Mouse (Mus musculus): ENCODE results near the gene Cnksr3. TPM values are rescaled to one million over a fixed set of nuclear protein-coding genes. Genes with fewer than 3 reads are reported as not detected.

The Cnksr3 gene
- polyA plus RNA-seq, 1 experiment: 11.4 TPM

GRCm38 (mm10) chr10:7135751-7136150, 76.3 kb downstream of the Cnksr3 start:
- TF ChIP-seq MYOD1 (IDR thresholded peaks at IDR 0.05; ENCODE audit: control insufficient read depth in 1 of 3, insufficient read length in 2 of 3, low read depth in 2 of 3) (no peak), REST (IDR thresholded peaks at IDR 0.05; ENCODE audit: insufficient read depth, insufficient read length) (no peak), POLR2A (IDR thresholded peaks at IDR 0.05; ENCODE audit: insufficient read length, low read depth) (no peak), POLR2AphosphoS2 (IDR thresholded peaks at IDR 0.05; ENCODE audit: insufficient read length, low read depth) (no peak), E2F4 (IDR thresholded peaks at IDR 0.05; ENCODE audit: insufficient read depth) (no peak), MYOG (IDR thresholded peaks at IDR 0.05; ENCODE audit: control insufficient read depth in 1 of 3, insufficient read depth in 1 of 3, insufficient read length in 2 of 3, low read depth in 2 of 3) (no peak), MAX (IDR thresholded peaks at IDR 0.05; ENCODE audit: low read depth) (no peak), TCF12 (IDR thresholded peaks at IDR 0.05; ENCODE audit: insufficient read depth, poor library complexity, severe bottlenecking) (no peak), USF1 (IDR thresholded peaks at IDR 0.05; ENCODE audit: low read depth) (no peak)
- H3K27me3 ChIP-seq (ENCODE audit: control insufficient read depth, insufficient read depth, insufficient read length): no peaks in the 10 kb centered on the region
- H3K4me3 ChIP-seq: no peak overlapping the region
- H3K4me2 ChIP-seq (ENCODE audit: low read depth): no peak overlapping the region
- H3K36me3 ChIP-seq (ENCODE audit: control insufficient read depth, insufficient read depth): peaks cover 14% of the 10 kb centered on the region
- no peaks in the 10 kb centered on the region for H3K79me2 ChIP-seq (ENCODE audit: control insufficient read depth, insufficient read depth)
- no peak overlapping the region for H3ac ChIP-seq (ENCODE audit: control insufficient read depth, insufficient read length)

GRCm38 (mm10) chr10:7133005-7133404, 79.0 kb downstream of the Cnksr3 start:
- no peaks in the 10 kb centered on the region for H3K27me3 ChIP-seq (ENCODE audit: control insufficient read depth, insufficient read depth, insufficient read length)
- no peak overlapping the region for H3ac ChIP-seq (ENCODE audit: control insufficient read depth, insufficient read length)
- TF ChIP-seq SRF (IDR thresholded peaks at IDR 0.05; ENCODE audit: control insufficient read depth, insufficient read length, low read depth) (no peak), E2F4 (IDR thresholded peaks at IDR 0.05; ENCODE audit: insufficient read depth) (no peak), MAX (IDR thresholded peaks at IDR 0.05; ENCODE audit: low read depth) (no peak), POLR2AphosphoS2 (IDR thresholded peaks at IDR 0.05; ENCODE audit: insufficient read length, low read depth) (no peak), TCF3 (IDR thresholded peaks at IDR 0.05; ENCODE audit: insufficient read length, low read depth) (peak; percentile 46), TCF12 (IDR thresholded peaks at IDR 0.05; ENCODE audit: insufficient read depth, poor library complexity, severe bottlenecking) (no peak), MYOD1 (IDR thresholded peaks at IDR 0.05; ENCODE audit: control insufficient read depth in 1 of 3, insufficient read length in 2 of 3, low read depth in 2 of 3) (peak in 2 of 3 experiments; percentile 41 to 52), REST (IDR thresholded peaks at IDR 0.05; ENCODE audit: insufficient read depth, insufficient read length) (no peak), POLR2A (IDR thresholded peaks at IDR 0.05; ENCODE audit: insufficient read length, low read depth) (no peak), CEBPB (IDR thresholded peaks at IDR 0.05; ENCODE audit: insufficient read depth, poor library complexity, severe bottlenecking) (no peak), USF1 (IDR thresholded peaks at IDR 0.05; ENCODE audit: low read depth) (no peak), MYOG (IDR thresholded peaks at IDR 0.05; ENCODE audit: control insufficient read depth in 1 of 3, insufficient read depth in 1 of 3, insufficient read length in 2 of 3, low read depth in 2 of 3) (peak in 1 of 3 experiments; percentile 53)
- H3K4me3 ChIP-seq: no peak overlapping the region
- no peaks in the 10 kb centered on the region for H3K79me2 ChIP-seq (ENCODE audit: control insufficient read depth, insufficient read depth)
- no peak overlapping the region for H3K4me2 ChIP-seq (ENCODE audit: low read depth)
- H3K36me3 ChIP-seq (ENCODE audit: control insufficient read depth, insufficient read depth): peaks cover 29% of the 10 kb centered on the region

GRCm38 (mm10) chr10:7131441-7131840, 80.6 kb downstream of the Cnksr3 start:
- Histone ChIP-seq H3K4me3 (no peak overlapping the region), H3K27me3 (ENCODE audit: control insufficient read depth, insufficient read depth, insufficient read length) (no peaks in the 10 kb centered on the region), H3ac (ENCODE audit: control insufficient read depth, insufficient read length) (no peak overlapping the region), H3K79me2 (ENCODE audit: control insufficient read depth, insufficient read depth) (no peaks in the 10 kb centered on the region), H3K4me2 (ENCODE audit: low read depth) (no peak overlapping the region), H3K36me3 (ENCODE audit: control insufficient read depth, insufficient read depth) (peaks cover 30% of the 10 kb centered on the region)
- no peak for TF ChIP-seq TCF3 (IDR thresholded peaks at IDR 0.05; ENCODE audit: insufficient read length, low read depth)
- TF ChIP-seq POLR2AphosphoS2 (IDR thresholded peaks at IDR 0.05; ENCODE audit: insufficient read length, low read depth): no peak
- TF ChIP-seq REST (IDR thresholded peaks at IDR 0.05; ENCODE audit: insufficient read depth, insufficient read length): no peak
- no peak for TF ChIP-seq MAX (IDR thresholded peaks at IDR 0.05; ENCODE audit: low read depth)
- no peak for TF ChIP-seq E2F4 (IDR thresholded peaks at IDR 0.05; ENCODE audit: insufficient read depth)
- TF ChIP-seq POLR2A (IDR thresholded peaks at IDR 0.05; ENCODE audit: insufficient read length, low read depth): no peak
- no peak for TF ChIP-seq SRF (IDR thresholded peaks at IDR 0.05; ENCODE audit: control insufficient read depth, insufficient read length, low read depth)
- no peak for TF ChIP-seq USF1 (IDR thresholded peaks at IDR 0.05; ENCODE audit: low read depth)
- no peak for TF ChIP-seq CEBPB (IDR thresholded peaks at IDR 0.05; ENCODE audit: insufficient read depth, poor library complexity, severe bottlenecking)
- TF ChIP-seq MYOD1 (IDR thresholded peaks at IDR 0.05; ENCODE audit: control insufficient read depth in 1 of 3, insufficient read length in 2 of 3, low read depth in 2 of 3): no peak
- TF ChIP-seq TCF12 (IDR thresholded peaks at IDR 0.05; ENCODE audit: insufficient read depth, poor library complexity, severe bottlenecking): no peak
- no peak for TF ChIP-seq MYOG (IDR thresholded peaks at IDR 0.05; ENCODE audit: control insufficient read depth in 1 of 3, insufficient read depth in 1 of 3, insufficient read length in 2 of 3, low read depth in 2 of 3)

- no peak overlapping the region for H3K4me2 ChIP-seq (ENCODE audit: low read depth)
- peaks cover 27% of the 10 kb centered on the region for H3K36me3 ChIP-seq (ENCODE audit: control insufficient read depth, insufficient read depth)
- no peak overlapping the region for H3ac ChIP-seq (ENCODE audit: control insufficient read depth, insufficient read length)
- no peaks in the 10 kb centered on the region for H3K79me2 ChIP-seq (ENCODE audit: control insufficient read depth, insufficient read depth)
- no peak overlapping the region for H3K4me3 ChIP-seq
- TF ChIP-seq TCF3 (IDR thresholded peaks at IDR 0.05; ENCODE audit: insufficient read length, low read depth) (peak; percentile 58), MYOD1 (IDR thresholded peaks at IDR 0.05; ENCODE audit: control insufficient read depth in 1 of 3, insufficient read length in 2 of 3, low read depth in 2 of 3) (peak; percentile 61 to 93 (median 88)), POLR2A (IDR thresholded peaks at IDR 0.05; ENCODE audit: insufficient read length, low read depth) (no peak), POLR2AphosphoS2 (IDR thresholded peaks at IDR 0.05; ENCODE audit: insufficient read length, low read depth) (no peak), CEBPB (IDR thresholded peaks at IDR 0.05; ENCODE audit: insufficient read depth, poor library complexity, severe bottlenecking) (no peak), MYOG (IDR thresholded peaks at IDR 0.05; ENCODE audit: control insufficient read depth in 1 of 3, insufficient read depth in 1 of 3, insufficient read length in 2 of 3, low read depth in 2 of 3) (peak; percentile 72 to 94 (median 82)), REST (IDR thresholded peaks at IDR 0.05; ENCODE audit: insufficient read depth, insufficient read length) (no peak), SRF (IDR thresholded peaks at IDR 0.05; ENCODE audit: control insufficient read depth, insufficient read length, low read depth) (no peak), TCF12 (IDR thresholded peaks at IDR 0.05; ENCODE audit: insufficient read depth, poor library complexity, severe bottlenecking) (peak; percentile 73), E2F4 (IDR thresholded peaks at IDR 0.05; ENCODE audit: insufficient read depth) (no peak), MAX (IDR thresholded peaks at IDR 0.05; ENCODE audit: low read depth) (no peak), USF1 (IDR thresholded peaks at IDR 0.05; ENCODE audit: low read depth) (no peak)
- H3K27me3 ChIP-seq (ENCODE audit: control insufficient read depth, insufficient read depth, insufficient read length): no peaks in the 10 kb centered on the region
These were observed 84.2 kb downstream of the Cnksr3 start for GRCm38 (mm10) chr10:7127828-7128227.

Measured in myocyte (in vitro differentiated cells).